Mouse (Mus musculus): Measurements from ENCODE around the gene Siglec1.
"Not testable (repeated sequence)": the region's sequence is repeated elsewhere in the genome, so short reads cannot be mapped to it uniquely, and the experiment has no call there.

Siglec1 gene

DNA sequence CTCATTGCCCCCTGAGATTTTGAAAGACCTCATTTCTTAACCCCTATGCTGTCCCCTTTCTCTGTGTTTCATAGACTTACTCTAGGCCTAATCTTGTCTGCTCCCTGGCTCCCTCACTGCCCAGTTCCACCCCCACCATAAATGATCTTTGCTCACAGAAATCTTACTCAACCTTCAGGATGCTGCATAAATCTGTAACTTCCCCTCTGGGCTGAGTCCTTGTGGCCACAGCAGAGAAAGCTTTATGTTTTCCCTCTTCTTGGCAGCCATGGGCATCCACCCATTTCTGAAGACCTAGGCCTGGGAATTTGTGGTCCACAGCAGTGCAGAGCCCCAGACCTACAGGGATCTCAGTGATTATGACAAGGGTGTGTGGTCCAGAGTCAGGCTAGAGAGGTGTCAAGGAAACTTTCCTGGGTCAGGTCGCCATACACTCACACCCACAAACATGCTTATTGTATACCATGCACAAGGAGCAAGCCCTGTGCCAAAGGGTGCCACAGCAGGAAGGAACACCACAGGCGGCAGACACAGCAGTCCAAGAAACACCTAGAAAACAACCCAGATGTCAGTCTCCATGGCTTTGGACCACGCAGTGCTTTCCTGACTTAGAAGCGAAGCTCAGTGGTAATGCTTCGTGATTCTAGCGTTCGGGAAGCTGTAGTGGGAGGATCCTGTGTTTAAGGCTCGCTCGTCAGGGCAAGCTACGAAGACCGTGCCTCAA, at the start of gene Siglec1:
Gene Siglec1, minus strand, starts transcription at position 99 of the 724 bp plus-strand sequence.
- no peak for DNase-seq (ENCODE audit: low spot score)

DNA sequence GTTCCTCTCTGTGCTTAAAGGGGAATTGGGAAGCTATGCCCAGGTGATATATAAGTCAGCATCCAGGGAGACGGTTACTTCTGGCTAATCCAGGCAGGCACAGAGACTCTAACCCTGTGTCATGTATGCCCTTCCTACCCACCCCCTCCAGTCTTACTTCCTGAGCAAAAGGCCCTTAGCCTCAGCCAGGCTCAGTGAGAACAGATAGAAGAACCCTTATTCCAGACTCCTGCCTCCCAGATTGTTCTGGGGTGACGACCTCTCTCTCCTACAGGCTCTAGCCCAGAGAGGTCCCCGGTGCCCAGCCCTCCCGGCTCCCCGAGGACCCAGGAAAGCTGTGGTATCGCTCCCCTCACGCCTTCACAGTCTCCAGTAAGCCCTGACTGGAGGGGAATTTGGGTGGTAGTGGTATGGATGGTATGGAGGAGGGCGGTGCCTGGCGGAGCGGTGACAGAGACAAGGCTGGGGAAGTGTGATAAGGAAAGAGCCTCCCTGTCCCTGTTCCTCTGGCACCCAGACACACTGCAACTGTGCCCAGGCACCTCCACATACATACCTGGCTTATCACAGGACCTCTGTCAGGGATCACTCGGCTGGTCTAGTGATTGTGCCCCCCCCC, 49.1 kb upstream of the Siglec1 start:
- DNase-seq (ENCODE audit: low spot score): no peak

DNA sequence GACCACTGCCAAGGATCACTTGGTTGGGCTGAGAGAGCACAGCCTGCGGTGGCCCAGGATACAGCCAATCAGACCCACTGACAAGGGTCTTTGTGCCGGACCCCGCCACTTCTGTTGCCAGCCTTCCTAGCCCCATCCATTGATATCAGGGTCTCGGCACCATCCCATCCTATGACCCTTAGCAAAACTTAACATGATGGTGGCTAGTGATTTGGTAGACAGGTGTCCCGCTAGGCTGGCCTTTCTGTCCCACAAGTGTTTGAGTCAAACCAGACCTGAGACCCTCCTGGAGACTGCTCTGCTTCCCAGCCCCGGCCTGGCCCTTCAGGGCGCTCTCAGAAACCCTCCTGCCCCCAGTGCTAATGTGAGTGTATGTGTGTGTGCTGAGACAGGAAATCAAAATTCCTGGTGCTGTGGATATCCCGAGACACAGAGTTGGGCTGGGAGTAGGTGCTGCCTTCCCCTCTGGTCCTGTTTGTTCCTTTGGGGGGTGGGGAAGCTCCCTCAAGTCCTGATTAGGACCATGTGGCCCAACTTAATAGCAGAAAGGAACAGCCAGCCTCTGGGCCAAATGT, 48.3 kb upstream of the Siglec1 start:
- DNase-seq (ENCODE audit: low spot score): no peak

DNA sequence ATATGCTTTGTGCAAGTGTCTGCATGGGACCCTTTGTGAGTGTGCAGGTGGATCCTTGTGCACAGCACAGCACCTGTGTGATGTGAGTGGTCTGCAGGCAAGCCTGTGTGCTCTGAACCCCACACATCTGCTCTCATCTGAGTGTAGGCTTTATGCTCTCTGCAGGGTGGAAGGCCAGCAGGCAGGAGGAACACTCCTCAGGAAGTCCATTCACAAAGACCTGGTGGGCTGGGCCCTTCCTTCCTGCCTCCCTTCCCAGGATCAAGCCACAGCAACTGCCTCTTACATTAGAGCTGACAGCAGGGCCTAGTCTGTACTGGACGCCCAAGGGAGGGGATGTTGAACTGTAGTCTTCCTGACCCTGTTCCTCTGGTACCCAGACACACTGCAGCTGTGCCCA, 47.8 kb upstream of the Siglec1 start:
- no peak for DNase-seq (ENCODE audit: low spot score)

DNA sequence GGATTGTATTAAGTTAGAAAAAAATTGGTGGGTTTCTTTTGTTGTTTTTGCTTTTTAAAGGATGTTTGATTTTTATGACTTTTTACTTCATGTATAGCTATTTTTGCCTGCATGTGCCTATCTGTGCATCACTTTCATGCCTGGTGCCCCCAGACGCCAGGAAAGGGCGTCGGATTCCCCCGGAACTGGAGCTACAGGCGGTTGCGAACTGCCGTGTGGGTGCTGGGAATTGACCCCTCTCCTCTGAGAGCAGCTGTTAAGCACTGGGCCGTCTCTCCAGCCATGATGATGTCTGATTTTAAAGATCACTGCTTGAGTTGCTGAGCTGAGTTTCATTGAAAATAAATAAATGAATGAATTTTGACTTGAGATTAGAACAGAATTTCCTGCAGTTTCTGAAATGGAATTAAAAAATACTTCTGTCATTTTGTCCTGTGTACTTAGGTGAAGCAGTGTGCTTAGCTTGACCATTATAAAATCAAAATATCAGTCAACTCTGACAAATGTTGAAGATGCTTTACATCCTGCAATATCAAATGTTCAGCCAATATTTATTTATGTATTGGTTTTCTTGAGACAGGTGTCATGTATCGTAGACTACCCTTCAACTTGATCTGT, 46.5 kb upstream of the Siglec1 start, which contains the start of gene Gm11037:
Gene Gm11037, plus strand, starts transcription at position 568 of the 618 bp plus-strand sequence.
- DNase-seq (ENCODE audit: low spot score): no peak

DNA sequence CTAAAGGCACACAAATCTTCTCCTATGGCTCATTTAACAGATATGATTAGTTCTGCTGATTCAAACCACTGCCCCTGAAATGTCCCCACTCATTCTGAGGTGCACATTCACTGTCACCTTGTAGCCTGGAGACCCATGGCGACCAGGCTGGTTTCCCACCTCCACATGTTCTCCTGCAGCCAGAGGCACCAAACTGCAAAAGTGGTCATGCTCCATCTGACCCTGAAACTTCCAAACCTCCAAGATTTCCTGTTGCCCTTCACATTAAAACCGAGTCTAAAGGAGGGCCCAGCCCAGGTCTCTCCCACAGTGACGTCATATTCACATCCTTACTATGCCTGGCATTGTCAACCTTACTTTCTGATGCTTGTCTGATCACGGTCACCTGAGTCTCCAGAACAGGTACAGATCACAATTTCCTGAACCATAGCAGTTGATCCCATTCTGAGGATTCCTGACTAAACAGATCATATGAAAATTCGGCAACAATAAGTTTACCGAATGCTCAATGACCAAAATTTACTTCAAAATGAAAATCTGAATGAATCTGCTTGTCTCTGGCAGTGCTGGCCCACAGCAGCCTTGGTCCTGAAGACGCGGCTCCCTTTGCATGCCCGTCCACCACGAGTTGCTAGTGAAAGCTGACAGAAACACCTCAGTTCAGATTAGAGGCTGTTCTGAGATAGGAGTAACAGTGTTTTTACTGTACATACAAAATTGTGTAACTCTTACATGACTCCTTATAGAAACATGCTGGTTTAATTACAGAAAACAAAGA, 45.7 kb upstream of the Siglec1 start:
- no peak for DNase-seq (ENCODE audit: low spot score)

DNA sequence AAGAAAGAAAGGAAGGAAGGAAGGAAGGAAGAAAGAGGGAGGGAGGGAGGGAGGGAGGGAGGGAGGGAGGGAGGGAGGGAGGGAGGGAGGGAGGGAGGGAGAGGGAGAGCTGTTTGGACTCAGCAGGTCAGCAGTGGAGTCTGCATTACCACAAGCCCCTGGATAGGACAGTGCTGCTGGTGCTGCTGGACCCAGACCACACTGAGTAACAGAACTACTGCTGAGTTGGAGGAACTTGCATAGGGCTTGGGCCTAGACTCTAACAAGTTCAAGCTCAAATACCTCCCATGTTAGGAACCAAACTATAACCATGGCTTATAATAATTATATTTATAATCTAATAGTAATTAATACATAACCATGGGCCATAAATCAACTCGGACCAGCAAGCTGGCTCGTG, 44.3 kb upstream of the Siglec1 start:
- DNase-seq (ENCODE audit: low spot score): no peak

DNA sequence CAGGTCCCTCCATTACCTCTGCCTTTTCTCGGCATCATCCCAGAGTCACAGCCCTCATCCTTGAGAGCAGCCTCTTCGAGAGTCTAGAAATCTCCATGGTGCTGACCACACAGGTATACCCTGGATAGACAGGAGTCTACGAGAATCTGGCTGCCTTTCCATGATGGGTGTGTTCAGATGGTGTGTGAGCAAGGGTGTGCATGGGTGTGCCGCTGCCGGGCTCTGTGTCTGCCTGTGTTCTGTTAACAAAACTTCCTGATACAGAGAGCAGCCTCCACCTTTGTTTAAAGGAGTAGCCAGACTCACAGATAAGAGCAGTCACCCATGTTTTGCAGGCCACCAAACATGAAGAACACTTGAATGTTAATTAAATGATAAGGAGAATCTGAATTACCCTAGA, 43.3 kb upstream of the Siglec1 start:
- DNase-seq (ENCODE audit: low spot score): no peak

DNA sequence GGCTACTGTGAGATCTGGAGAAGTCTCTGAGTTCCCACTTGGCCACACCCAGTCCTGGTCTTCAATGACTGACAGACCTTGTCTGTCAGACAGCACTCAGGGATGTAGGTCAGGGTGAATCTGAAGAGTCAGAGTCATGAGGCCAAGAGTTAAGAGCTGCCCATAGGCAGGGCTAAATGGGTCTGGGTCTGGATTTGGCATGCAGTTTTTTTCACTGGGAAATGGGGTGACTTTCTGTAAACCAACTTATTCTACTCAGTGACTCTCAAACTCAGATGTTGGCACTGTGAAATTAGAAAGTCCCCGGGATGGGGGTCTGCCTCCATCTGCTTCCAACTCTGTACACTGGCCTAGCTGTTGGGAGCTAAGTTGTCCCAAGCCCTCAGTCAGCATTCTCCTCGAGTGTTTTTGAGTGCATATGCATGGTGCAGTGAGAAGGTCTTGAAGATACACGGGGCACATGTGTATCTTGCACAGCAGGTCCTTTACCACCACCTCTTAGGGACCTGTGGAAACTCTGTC, 42.1 kb upstream of the Siglec1 start:
- DNase-seq (ENCODE audit: low spot score): no peak

DNA sequence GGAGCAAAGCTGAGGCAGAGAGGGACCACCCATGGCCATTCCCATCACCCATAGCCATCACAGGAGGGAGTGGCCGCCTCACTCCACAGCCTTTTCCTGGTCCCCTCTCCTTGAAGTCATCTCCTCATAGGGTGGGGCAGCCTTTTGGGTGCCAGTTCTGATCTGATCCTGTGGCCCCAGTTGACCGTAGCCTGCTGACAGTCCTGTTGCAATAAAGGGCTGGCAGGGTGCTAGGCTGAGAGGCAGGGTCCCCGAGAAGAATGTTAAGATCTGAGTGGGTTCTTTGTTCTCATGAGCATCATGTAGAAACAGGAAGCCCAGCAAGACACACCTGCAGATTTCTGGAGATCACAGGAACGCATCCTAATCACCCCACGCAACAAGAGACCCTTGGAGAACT, 41.6 kb upstream of the Siglec1 start:
- DNase-seq (ENCODE audit: low spot score): no peak

DNA sequence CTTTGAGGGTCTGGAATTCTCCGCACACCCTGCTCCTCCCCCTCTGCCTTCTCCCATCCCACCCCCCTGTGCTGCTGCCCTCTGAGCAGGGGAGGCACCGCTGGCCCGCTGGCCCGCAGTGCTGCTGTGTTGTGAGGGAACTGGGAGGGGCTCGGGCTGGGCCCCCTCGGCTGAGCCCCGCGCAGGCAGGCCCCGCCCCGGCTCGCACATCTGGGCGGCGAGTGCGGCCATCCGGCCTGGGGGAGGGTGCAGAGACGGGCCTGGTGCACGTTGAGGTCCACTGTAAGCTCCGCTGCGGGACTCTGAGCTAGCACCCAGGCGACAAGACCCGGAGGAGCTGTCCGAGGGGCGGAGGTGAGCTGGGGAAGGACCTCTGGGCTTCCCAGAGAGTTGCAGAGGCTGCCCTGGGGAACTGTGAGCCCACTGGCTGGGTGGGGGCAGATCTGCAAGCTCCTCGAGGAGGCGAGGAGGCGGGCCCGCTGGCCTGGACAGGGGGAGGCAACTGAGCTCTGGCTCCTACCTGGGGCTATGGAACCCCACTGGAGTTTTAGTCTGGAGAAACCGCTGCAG, 40.7 kb upstream of the Siglec1 start, which contains the start of gene Hspa12b:
Gene Hspa12b, plus strand, starts transcription at position 120 of the 570 bp plus-strand sequence.
- DNase-seq (ENCODE audit: low spot score): peak; percentile 76

DNA sequence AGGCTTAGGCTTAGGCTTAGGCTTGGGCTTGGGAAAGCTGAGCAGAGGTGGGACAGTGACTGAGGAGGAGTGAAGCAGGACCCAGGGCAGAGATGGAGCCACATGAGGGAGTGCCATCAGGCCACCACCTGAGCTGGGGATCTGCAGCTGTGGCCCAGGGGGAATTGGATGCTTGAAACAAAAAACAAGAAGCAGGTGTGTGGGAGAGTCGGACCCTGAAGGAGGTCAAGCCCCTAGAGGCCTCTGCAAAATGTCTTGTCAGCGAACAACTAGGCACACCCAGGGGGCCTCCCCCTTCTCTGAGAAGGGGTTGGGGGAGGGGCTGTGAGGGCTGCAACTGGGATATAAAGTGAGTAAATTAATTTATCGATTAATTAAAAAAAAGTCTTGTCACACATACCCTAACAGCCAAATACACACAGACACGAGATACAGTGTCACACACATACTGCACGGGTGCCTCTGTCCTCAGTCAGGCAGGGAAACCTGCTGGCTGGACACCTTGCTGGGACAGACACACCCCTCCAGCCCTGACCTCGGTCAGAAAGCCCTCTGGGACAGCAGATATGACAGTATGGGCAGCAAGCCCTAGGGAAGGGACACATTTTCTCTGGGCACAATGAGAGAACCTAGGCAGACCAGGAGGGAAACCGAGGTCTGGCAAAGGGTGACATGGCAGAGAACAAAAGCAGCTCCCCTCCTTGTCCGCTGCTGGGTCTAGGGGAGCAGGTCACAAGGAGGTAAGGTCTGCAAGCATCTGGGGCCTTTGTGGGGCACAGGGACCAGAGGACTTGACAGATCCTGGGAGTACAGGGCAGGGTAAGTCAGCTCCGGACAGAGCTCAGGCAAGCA, 39.6 kb upstream of the Siglec1 start:
- DNase-seq (ENCODE audit: low spot score): no peak

DNA sequence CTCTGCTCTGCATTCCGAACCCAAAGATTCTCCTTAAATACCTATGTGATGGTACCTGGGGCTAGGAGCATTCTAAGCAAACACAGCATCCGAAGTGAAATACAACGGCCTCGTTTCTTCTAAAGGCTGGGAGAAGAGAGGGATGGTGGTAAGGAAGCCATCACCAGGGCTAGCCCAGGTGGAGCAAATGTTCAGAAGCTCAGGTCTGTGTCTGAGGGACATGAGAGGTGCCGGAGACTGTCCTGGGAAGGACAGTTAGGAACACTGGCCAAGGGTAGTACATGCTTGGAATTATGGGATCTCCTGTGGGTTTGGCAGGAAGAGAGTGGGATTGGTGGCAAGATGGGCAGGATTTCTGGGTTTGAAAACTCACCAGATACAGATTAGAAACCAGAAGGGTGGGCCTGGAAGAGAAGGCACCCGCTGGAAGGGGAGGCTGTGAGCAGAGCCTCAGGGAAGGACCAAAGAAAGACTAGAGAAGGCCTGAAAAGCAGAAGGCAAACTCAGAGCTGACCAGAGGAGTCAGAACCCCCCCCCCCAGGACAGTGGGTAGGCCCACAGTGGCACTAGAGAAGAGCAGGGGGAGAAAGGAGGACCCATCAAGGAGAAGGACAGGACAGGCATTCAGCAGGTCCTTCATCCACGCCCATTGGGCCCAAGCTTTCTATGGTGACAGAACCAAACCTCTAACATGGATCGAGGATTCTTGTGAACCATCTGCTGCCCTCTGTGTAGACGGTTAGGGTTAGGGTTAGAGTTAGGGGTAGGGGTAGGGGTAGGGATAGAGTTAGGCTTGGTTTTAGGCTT, 38.8 kb upstream of the Siglec1 start:
- no peak for DNase-seq (ENCODE audit: low spot score)

DNA sequence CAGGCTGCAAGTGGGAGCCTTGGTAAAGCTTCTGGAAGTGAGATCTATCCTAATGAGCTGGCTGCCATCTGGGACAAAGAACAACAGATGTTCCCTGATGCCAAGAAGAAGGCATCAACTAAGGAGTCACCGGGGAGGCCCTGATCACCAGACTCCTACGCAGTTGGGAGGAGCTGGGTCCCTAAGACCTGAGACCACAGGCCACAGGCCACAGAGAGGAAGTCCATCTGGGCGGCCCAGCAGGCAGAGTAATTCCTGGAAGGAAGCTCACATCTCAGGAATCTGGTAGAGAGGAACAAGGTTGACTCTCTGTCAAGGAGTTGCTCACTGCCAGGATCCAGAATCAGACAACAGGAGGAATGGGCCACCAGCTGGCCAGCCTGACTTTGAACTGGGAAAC, 37.6 kb upstream of the Siglec1 start:
- no peak for DNase-seq (ENCODE audit: low spot score)

DNA sequence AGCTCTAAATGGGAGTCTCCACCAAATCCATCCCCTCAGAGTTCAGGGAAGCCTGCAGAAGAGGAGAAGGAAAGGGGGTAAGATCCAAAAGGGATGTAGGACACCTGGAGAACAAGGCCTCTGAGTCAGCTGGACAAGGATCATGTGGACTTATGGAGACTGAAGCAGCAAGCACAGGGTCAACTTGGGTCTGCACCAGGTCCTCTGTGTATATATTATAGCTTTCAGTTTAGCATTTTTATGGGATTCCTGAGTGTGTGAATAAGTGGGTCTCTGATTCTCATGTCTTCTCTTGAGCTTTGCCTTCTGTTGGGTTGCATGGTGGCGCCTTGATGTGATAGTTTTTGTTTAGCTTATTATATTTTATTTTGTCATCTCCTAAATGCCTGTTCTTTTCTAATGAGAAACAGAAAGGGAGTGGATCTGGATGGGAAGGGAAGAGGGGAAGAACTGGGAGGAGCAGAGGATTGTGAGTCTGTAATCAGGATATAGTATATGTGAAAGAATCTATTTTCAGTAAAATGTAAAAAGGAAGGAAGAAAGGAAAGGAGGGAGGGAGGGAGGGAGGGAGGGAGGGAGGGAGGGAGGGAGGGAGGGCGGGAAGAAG, 32.5 kb upstream of the Siglec1 start:
- DNase-seq (ENCODE audit: low spot score): no peak

DNA sequence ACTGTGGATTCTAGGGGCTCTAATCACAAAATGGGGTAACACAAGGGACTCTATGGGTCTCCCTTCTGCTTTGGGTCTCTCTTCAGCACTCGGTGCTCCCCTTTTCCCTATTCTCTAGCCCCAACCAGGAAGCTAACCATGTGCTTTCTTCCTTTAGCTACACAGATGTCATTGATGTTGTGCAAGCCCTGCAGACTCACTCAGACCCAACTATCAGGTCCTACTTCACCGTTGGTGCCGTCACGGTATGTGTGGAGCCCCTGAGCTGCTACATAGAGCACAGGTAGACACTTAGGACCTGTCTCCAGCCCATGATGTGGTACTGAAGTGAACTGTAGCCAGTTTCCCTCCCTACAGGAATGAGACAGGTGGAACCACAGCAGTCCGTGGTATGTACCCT, 19.4 kb upstream of the Siglec1 start:
- no peak for DNase-seq (ENCODE audit: low spot score)

DNA sequence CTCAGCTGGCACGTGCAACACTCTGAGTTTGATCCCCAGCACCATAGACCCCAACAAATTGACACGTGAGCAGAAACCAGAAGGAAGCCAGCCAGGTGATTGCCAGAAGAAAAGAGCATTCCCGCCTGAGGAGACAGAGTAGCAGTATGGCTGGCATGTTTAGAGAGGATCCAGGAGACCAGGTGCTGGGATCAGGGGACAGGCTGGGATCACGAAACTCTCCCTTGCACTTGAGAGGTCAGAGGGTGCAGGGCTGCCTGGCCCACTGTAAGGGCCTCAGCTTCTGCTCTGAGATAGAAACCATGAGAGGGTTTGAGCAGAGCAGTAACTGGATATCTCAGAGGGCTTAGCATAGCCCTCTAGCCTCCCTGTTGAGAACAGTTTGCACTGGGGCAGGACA, 18.5 kb upstream of the Siglec1 start:
- not testable (repeated sequence) for DNase-seq (ENCODE audit: low spot score)

DNA sequence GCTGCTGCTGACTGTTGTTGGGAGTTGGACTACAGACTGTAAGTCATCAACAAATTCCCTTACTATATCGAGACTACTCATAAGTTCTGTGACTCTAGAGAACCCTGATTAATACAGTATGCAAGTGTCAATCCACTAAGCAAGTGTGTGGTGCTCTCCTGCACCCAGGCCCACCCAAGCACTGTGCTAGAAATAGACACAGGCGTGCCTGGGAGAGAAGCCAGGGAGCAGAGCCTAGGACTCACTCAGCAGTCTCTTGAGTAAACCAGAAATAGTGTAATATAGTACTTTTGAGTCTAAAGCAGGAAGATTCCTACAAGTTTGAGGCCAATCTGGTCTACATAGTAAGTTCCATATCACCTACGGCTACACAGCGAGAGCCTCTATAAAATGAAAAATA, 17.5 kb upstream of the Siglec1 start:
- DNase-seq (ENCODE audit: low spot score): no peak

DNA sequence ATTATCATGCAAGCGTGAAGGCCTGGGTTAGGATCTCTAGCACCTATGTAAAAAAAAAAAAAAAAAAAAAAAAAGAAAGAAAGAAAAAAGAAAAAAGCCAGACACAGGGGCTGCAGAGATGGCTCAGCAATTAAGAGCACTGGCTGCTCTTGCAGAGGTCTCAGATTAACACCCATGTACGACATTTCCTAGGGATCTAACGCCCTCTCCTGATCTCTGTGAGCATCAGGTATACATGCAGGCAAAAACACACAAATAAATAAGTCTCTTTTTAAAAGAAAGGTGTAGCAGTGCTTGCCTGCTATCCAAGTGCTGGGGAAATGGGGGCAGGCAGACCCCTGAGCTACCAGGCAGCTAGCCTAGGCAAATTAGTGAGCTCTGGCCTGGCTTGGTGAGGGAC, 15.0 kb upstream of the Siglec1 start:
- DNase-seq (ENCODE audit: low spot score): no peak
